Mouse (Mus musculus): ENCODE measurements around the gene Kcnk4. TPM values are rescaled to one million over a fixed set of nuclear protein-coding genes. Genes with fewer than 3 reads are reported as not detected.

Gene Kcnk4
- polyA plus RNA-seq, 1 experiment from 2014 or later: 0.11 TPM

- no peaks in the 10 kb centered on the region for H3K36me3 ChIP-seq
- H3K4me1 ChIP-seq: peaks cover 37% of the 10 kb centered on the region
- 0 out of 2 replicates have a peak, but pooled peaks cover 3% of the 10 kb centered on the region for H3K9me3 ChIP-seq (replicated peaks)
- no peak for DNase-seq (ENCODE audit: low spot score)
- WGBS: 6% methylated on average over 40 of the region's 40 CpGs
- H3K4me3 ChIP-seq: peak overlapping the region; percentile 27
- 0 out of 2 replicates have a peak overlapping the region, but pooled peaks have one; percentile 12 for H3K27ac ChIP-seq
- H3K27me3 ChIP-seq (ENCODE audit: low read depth, poor library complexity, severe bottlenecking): peaks cover 87% of the 10 kb centered on the region
These were observed 8.5 kb downstream of the Kcnk4 start for GRCm38 (mm10) chr19:6925611-6926329.

- Histone ChIP-seq H3K36me3 (no peaks in the 10 kb centered on the region), H3K27ac (0 out of 2 replicates have a peak within 1 kb of the TSS, but pooled peaks have one; percentile 12), H3K4me1 (peaks cover 42% of the 10 kb centered on the region), H3K27me3 (ENCODE audit: low read depth, poor library complexity, severe bottlenecking) (peaks cover 82% of the 10 kb centered on the region), H3K9me3 (replicated peaks) (0 out of 2 replicates have a peak, but pooled peaks cover 3% of the 10 kb centered on the region), H3K4me3 (peak within 1 kb of the TSS; percentile 27)
- no peak for DNase-seq (ENCODE audit: low spot score)
- 2% methylated on average over 9 of the region's 9 CpGs for WGBS
These were observed 9.1 kb downstream of the Kcnk4 start, which contains the start of gene Catsperz for GRCm38 (mm10) chr19:6925307-6925573. Gene Catsperz (minus strand): TSS chr19:6925380.

- Histone ChIP-seq H3K27ac (no peak overlapping the region), H3K36me3 (no peaks in the 10 kb centered on the region), H3K4me1 (peaks cover 48% of the 10 kb centered on the region), H3K4me3 (peak overlapping the region; percentile 23), H3K9me3 (replicated peaks) (0 out of 2 replicates have a peak, but pooled peaks cover 3% of the 10 kb centered on the region), H3K27me3 (ENCODE audit: low read depth, poor library complexity, severe bottlenecking) (peaks cover 76% of the 10 kb centered on the region)
- DNase-seq (ENCODE audit: low spot score): peak; percentile 84
- 3% methylated on average over 39 of the region's 39 CpGs for WGBS
These were observed 9.6 kb downstream of the Kcnk4 start for GRCm38 (mm10) chr19:6924461-6925306.

GRCm38 (mm10) chr19:6922901-6923735 lies 11.2 kb downstream of the Kcnk4 start:
- 70% methylated on average over 6 of the region's 6 CpGs for WGBS
- H3K4me1 ChIP-seq: peaks cover 48% of the 10 kb centered on the region
- peaks cover 60% of the 10 kb centered on the region for H3K27me3 ChIP-seq (ENCODE audit: low read depth, poor library complexity, severe bottlenecking)
- peak overlapping the region; percentile 82; the same call in 1 of the 2 replicates for H3K4me3 ChIP-seq
- no peak overlapping the region for H3K27ac ChIP-seq
- H3K9me3 ChIP-seq (replicated peaks): 0 out of 2 replicates have a peak, but pooled peaks cover 3% of the 10 kb centered on the region
- DNase-seq (ENCODE audit: low spot score): no peak
- no peaks in the 10 kb centered on the region for H3K36me3 ChIP-seq

- 0 out of 2 replicates have a peak, but pooled peaks cover 3% of the 10 kb centered on the region for H3K9me3 ChIP-seq (replicated peaks)
- under 1% methylated on average over 66 of the region's 66 CpGs for WGBS
- peak within 1 kb of the TSS; percentile 89 for H3K27ac ChIP-seq
- peaks cover 48% of the 10 kb centered on the region for H3K27me3 ChIP-seq (ENCODE audit: low read depth, poor library complexity, severe bottlenecking)
- no peaks in the 10 kb centered on the region for H3K36me3 ChIP-seq
- H3K4me3 ChIP-seq: peak within 1 kb of the TSS; percentile 82
- peaks cover 45% of the 10 kb centered on the region for H3K4me1 ChIP-seq
- peak; percentile 100 for DNase-seq (ENCODE audit: low spot score)
These were observed 12.4 kb downstream of the Kcnk4 start, which contains the start of gene Esrra for GRCm38 (mm10) chr19:6921647-6922567. Gene Esrra (minus strand): TSS chr19:6921813.

- peak overlapping the region; percentile 82 for H3K4me3 ChIP-seq
- DNase-seq (ENCODE audit: low spot score): peak; percentile 40
- 1% methylated on average over 48 of the region's 48 CpGs for WGBS
- H3K27ac ChIP-seq: peak overlapping the region; percentile 89
- peaks cover 40% of the 10 kb centered on the region for H3K4me1 ChIP-seq
- 0 out of 2 replicates have a peak, but pooled peaks cover 1% of the 10 kb centered on the region for H3K9me3 ChIP-seq (replicated peaks)
- no peaks in the 10 kb centered on the region for H3K36me3 ChIP-seq
- H3K27me3 ChIP-seq (ENCODE audit: low read depth, poor library complexity, severe bottlenecking): peaks cover 39% of the 10 kb centered on the region
These were observed 13.3 kb downstream of the Kcnk4 start for GRCm38 (mm10) chr19:6920741-6921636.

GRCm38 (mm10) chr19:6919876-6920740 lies 14.2 kb downstream of the Kcnk4 start:
- Histone ChIP-seq H3K36me3 (no peaks in the 10 kb centered on the region), H3K9me3 (replicated peaks) (no peaks in the 10 kb centered on the region), H3K4me3 (peak overlapping the region; percentile 82), H3K27me3 (ENCODE audit: low read depth, poor library complexity, severe bottlenecking) (peaks cover 30% of the 10 kb centered on the region), H3K4me1 (peaks cover 31% of the 10 kb centered on the region), H3K27ac (peak overlapping the region; percentile 89)
- 44% methylated on average over 8 of the region's 8 CpGs for WGBS
- DNase-seq (ENCODE audit: low spot score): peak; percentile 29

- peaks cover 28% of the 10 kb centered on the region for H3K4me1 ChIP-seq
- peaks cover 24% of the 10 kb centered on the region for H3K27me3 ChIP-seq (ENCODE audit: low read depth, poor library complexity, severe bottlenecking)
- H3K27ac ChIP-seq: no peak overlapping the region
- no peak for DNase-seq (ENCODE audit: low spot score)
- peaks cover 2% of the 10 kb centered on the region for H3K36me3 ChIP-seq
- no peaks in the 10 kb centered on the region for H3K9me3 ChIP-seq (replicated peaks)
- no peak overlapping the region for H3K4me3 ChIP-seq
These were observed 14.9 kb downstream of the Kcnk4 start for GRCm38 (mm10) chr19:6919431-6919830.

GRCm38 (mm10) chr19:6918321-6918720 lies 16.0 kb downstream of the Kcnk4 start:
- no peak for DNase-seq (ENCODE audit: low spot score)
- peaks cover 13% of the 10 kb centered on the region for H3K36me3 ChIP-seq
- 96% methylated on average over 4 of the region's 4 CpGs for WGBS

GRCm38 (mm10) chr19:6916496-6916895 lies 17.8 kb downstream of the Kcnk4 start:
- Histone ChIP-seq H3K36me3 (peaks cover 31% of the 10 kb centered on the region), H3K27me3 (ENCODE audit: low read depth, poor library complexity, severe bottlenecking) (no peaks in the 10 kb centered on the region), H3K4me3 (no peak overlapping the region), H3K9me3 (replicated peaks) (no peaks in the 10 kb centered on the region), H3K27ac (no peak overlapping the region), H3K4me1 (peaks cover 22% of the 10 kb centered on the region)
- WGBS: 78% methylated on average over 4 of the region's 4 CpGs
- no peak for DNase-seq (ENCODE audit: low spot score)

More at GRCm38 (mm10) chr19:6918321-6918720, 16.0 kb downstream of the Kcnk4 start:
- Histone ChIP-seq H3K4me1 (peaks cover 28% of the 10 kb centered on the region), H3K4me3 (no peak overlapping the region), H3K27me3 (ENCODE audit: low read depth, poor library complexity, severe bottlenecking) (peaks cover 12% of the 10 kb centered on the region), H3K27ac (no peak overlapping the region), H3K9me3 (replicated peaks) (no peaks in the 10 kb centered on the region)

Measured in limb, embryonic 10.5 days (tissue).